Mouse (Mus musculus) embryo, embryonic 10.5 days (tissue): Measurements from ENCODE around the gene Axl.

Experiments
- DNase-seq: peaks from one replicate; pipeline ENCODE4 v3.0.0-alpha.2; 2015; ENCODE audit warnings: low spot score

Gene Axl

GRCm38 (mm10) chr7:25710519-25711130 lies 77.9 kb downstream of the Axl start:
- DNase-seq: no peak

DNA sequence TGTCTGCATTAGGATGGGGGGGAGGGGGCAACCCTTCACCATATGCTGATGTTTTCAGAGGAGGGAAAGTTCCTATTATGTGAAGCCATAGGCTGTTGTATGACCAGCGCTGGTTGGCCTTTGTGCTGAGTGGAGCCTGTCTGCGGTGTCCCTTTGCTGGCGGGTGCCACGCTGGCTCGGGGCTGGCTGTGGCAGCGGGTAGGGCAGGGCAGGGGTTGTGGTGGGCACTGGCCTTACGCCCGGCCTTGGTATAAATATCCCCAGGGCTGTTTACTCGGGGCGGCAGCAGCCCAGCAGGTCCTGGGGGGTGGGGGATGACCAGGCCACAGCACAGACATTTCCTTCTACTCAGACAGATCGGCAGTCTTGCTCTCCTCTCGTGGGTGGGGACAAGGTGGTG lies 78.5 kb downstream of the Axl start:
- DNase-seq: no peak

- no peak for DNase-seq
Observed at GRCm38 (mm10) chr7:25707581-25708292, 80.8 kb downstream of the Axl start.
